Mouse (Mus musculus): ENCODE data around the gene Mpc2. TPM values are rescaled to one million over a fixed set of nuclear protein-coding genes. Genes with fewer than 3 reads are reported as not detected.

Mpc2 gene
- polyA plus RNA-seq, 1 experiment, result 86.6 TPM

GRCm38 (mm10) chr1:165459503-165460181 is 795 bp upstream of the Mpc2 start:
- peak overlapping the region; percentile 24; the same call in 1 of the 2 replicates for H3K27ac ChIP-seq (ENCODE audit: insufficient read depth, low read depth, low read length)
- peak overlapping the region; percentile 90 for H3K4me3 ChIP-seq (ENCODE audit: insufficient read depth, low read length)
- H3K4me1 ChIP-seq (ENCODE audit: control insufficient read depth, insufficient read depth, low read length), result peaks cover 2% of the 10 kb centered on the region; the same call in 1 of the 2 replicates
- TF ChIP-seq POLR2A (IDR thresholded peaks at IDR 0.05; ENCODE audit: borderline replicate concordance, low read depth, low read length), result no peak
- no peak for TF ChIP-seq CTCF (IDR thresholded peaks at IDR 0.05; ENCODE audit: low read depth, low read length)

- Histone ChIP-seq H3K4me1 (ENCODE audit: control insufficient read depth, insufficient read depth, low read length) (peaks cover 2% of the 10 kb centered on the region; the same call in 1 of the 2 replicates), H3K4me3 (ENCODE audit: insufficient read depth, low read length) (peak overlapping the region; percentile 90), H3K27ac (ENCODE audit: insufficient read depth, low read depth, low read length) (peak overlapping the region; percentile 96)
- TF ChIP-seq CTCF (IDR thresholded peaks at IDR 0.05; ENCODE audit: low read depth, low read length), result no peak
- TF ChIP-seq POLR2A (IDR thresholded peaks at IDR 0.05; ENCODE audit: borderline replicate concordance, low read depth, low read length), result peak; percentile 96
Observed at GRCm38 (mm10) chr1:165460801-165461377, 452 bp downstream of the Mpc2 start.

DNA sequence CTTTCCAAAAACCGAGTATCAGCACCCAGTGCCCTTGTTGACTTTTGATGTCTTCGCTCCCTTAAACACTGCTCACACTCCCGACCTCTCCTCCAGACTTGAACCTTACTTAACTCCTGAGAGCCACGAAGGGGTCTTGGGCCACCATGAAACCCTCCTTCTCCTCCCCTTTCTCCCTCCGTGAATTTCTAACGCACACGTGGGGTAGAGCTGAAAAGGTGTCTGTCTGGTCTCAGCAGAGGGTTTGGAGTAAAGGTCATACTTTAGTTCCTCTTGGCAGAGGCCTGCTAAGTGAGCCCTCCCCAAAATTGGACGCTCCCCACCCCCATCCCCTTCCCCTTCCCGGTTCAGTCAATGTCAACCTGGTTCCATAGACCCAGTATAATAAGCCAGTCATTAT is 1.2 kb downstream of the Mpc2 start:
- Histone ChIP-seq H3K27ac (ENCODE audit: insufficient read depth, low read depth, low read length) (peak overlapping the region; percentile 69), H3K4me1 (ENCODE audit: control insufficient read depth, insufficient read depth, low read length) (peaks cover 2% of the 10 kb centered on the region; the same call in 1 of the 2 replicates), H3K4me3 (ENCODE audit: insufficient read depth, low read length) (peak overlapping the region; percentile 90)
- TF ChIP-seq CTCF (IDR thresholded peaks at IDR 0.05; ENCODE audit: low read depth, low read length) (no peak), POLR2A (IDR thresholded peaks at IDR 0.05; ENCODE audit: borderline replicate concordance, low read depth, low read length) (no peak)

- TF ChIP-seq POLR2A (IDR thresholded peaks at IDR 0.05; ENCODE audit: borderline replicate concordance, low read depth, low read length) (no peak), CTCF (IDR thresholded peaks at IDR 0.05; ENCODE audit: low read depth, low read length) (no peak)
- H3K4me3 ChIP-seq (ENCODE audit: insufficient read depth, low read length), result no peak overlapping the region
- no peak overlapping the region for H3K27ac ChIP-seq (ENCODE audit: insufficient read depth, low read depth, low read length)
- H3K4me1 ChIP-seq (ENCODE audit: control insufficient read depth, insufficient read depth, low read length), result peaks cover 2% of the 10 kb centered on the region; the same call in 1 of the 2 replicates
Observed at GRCm38 (mm10) chr1:165462861-165463260, 2.4 kb downstream of the Mpc2 start.

GRCm38 (mm10) chr1:165464574-165464973 is 4.1 kb downstream of the Mpc2 start:
- Histone ChIP-seq H3K4me3 (ENCODE audit: insufficient read depth, low read length) (no peak overlapping the region), H3K27ac (ENCODE audit: insufficient read depth, low read depth, low read length) (no peak overlapping the region), H3K4me1 (ENCODE audit: control insufficient read depth, insufficient read depth, low read length) (peaks cover 4% of the 10 kb centered on the region; the same call in 1 of the 2 replicates)
- no peak for TF ChIP-seq CTCF (IDR thresholded peaks at IDR 0.05; ENCODE audit: low read depth, low read length)
- TF ChIP-seq POLR2A (IDR thresholded peaks at IDR 0.05; ENCODE audit: borderline replicate concordance, low read depth, low read length), result no peak

DNA sequence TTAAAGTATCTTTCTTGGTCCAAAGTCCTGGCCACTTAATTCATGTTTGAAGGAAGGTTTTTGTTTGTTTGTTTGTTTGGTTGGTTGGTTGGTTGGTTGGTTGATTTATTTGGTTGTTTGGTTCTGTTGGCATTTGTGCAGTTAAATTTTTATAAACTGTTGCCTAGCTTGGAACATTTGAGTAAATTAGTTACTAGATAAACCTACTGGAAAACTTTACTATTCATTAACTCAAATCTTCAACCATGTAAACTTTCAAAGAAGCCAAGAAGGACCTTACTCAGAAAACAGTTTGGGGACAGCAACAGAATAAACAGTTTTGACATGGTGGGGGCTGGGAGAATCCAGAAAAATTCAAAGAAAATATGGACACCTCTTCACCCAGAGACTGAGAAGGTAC is 8.5 kb downstream of the Mpc2 start:
- no peak overlapping the region for H3K27ac ChIP-seq (ENCODE audit: insufficient read depth, low read depth, low read length)
- H3K4me3 ChIP-seq (ENCODE audit: insufficient read depth, low read length), result no peak overlapping the region
- no peak for TF ChIP-seq POLR2A (IDR thresholded peaks at IDR 0.05; ENCODE audit: borderline replicate concordance, low read depth, low read length)
- no peak for TF ChIP-seq CTCF (IDR thresholded peaks at IDR 0.05; ENCODE audit: low read depth, low read length)
- peaks cover 9% of the 10 kb centered on the region for H3K4me1 ChIP-seq (ENCODE audit: control insufficient read depth, insufficient read depth, low read length)

- TF ChIP-seq CTCF (IDR thresholded peaks at IDR 0.05; ENCODE audit: low read depth, low read length) (no peak), POLR2A (IDR thresholded peaks at IDR 0.05; ENCODE audit: borderline replicate concordance, low read depth, low read length) (no peak)
- Histone ChIP-seq H3K4me1 (ENCODE audit: control insufficient read depth, insufficient read depth, low read length) (peaks cover 9% of the 10 kb centered on the region), H3K27ac (ENCODE audit: insufficient read depth, low read depth, low read length) (no peak overlapping the region), H3K4me3 (ENCODE audit: insufficient read depth, low read length) (no peak overlapping the region)
Observed at GRCm38 (mm10) chr1:165469717-165470116, 9.3 kb downstream of the Mpc2 start.

DNA sequence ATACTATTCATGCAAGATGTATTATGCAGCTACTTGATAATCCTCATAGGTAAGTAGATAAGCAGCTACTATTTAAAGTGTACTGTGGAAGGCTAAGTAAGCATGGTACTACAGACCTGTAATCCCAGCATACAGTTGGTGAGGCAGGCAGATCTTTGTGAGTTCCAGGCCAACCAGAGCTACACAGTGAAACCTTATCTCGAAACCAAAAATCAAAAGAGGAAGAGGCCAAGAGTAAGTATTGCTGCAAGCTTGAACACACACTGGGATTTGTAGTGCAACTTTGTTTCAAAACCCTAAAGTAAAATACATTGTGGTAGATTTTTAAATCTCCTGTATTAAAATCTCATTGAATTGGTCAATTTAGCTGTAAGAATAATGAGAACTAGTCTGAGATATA is 11.1 kb downstream of the Mpc2 start:
- Histone ChIP-seq H3K4me1 (ENCODE audit: control insufficient read depth, insufficient read depth, low read length) (peaks cover 9% of the 10 kb centered on the region), H3K27ac (ENCODE audit: insufficient read depth, low read depth, low read length) (no peak overlapping the region), H3K4me3 (ENCODE audit: insufficient read depth, low read length) (no peak overlapping the region)
- TF ChIP-seq POLR2A (IDR thresholded peaks at IDR 0.05; ENCODE audit: borderline replicate concordance, low read depth, low read length) (no peak), CTCF (IDR thresholded peaks at IDR 0.05; ENCODE audit: low read depth, low read length) (no peak)

DNA sequence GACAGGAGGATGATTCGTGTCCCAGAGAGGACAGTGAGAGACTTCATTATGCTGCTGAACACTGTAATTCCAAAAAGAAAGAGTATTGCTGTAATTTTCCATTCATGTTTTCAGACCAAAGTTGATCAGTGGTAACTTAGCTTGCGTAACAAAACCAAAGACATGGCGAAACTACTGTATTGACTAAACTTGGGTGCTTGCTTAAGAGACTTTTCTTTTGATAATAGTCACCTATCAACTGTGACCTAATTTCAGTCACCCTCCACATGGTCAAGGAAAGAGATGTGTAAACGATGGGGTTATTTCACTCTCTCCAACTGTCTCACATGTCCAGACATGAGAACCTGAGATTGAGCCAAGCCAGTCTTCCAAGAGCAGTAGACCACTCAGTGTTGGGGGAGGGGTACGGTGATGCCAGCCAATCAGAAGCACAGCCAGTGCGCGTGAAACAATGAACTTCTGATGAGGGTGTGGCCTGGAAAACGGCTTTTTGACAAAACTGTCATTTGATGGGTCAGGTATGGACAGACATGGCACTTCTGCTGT is 24.3 kb downstream of the Mpc2 start, which contains the start of gene Adcy10:
TSS of gene Adcy10 (plus strand) at position 496 of the 546 bp plus-strand sequence.
- Histone ChIP-seq H3K27ac (ENCODE audit: insufficient read depth, low read depth, low read length) (no peak within 1 kb of the TSS), H3K4me1 (ENCODE audit: control insufficient read depth, insufficient read depth, low read length) (0 out of 2 replicates have a peak, but pooled peaks cover 4% of the 10 kb centered on the region), H3K4me3 (ENCODE audit: insufficient read depth, low read length) (no peak within 1 kb of the TSS)
- no peak for TF ChIP-seq CTCF (IDR thresholded peaks at IDR 0.05; ENCODE audit: low read depth, low read length)
- TF ChIP-seq POLR2A (IDR thresholded peaks at IDR 0.05; ENCODE audit: borderline replicate concordance, low read depth, low read length), result no peak

DNA sequence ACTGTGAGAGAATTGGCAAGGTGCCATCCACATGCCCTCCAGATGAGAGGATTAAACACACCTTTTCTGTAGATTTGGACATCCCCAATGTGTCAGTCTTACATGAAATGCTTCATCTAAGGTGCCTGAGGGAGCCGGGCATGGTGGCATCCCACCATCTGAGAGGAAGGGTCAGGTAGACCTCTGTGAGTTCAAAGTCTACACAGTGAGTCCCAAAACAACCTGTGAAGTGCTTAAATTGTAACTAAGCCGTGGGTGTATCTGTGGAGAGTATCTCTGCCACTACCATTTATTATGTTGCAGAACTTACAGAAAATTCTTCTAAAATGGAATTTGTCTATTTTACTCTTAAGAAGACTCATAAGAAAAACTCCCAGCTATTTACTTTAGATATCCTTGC is 25.7 kb downstream of the Mpc2 start:
- no peak for TF ChIP-seq POLR2A (IDR thresholded peaks at IDR 0.05; ENCODE audit: borderline replicate concordance, low read depth, low read length)
- no peak for TF ChIP-seq CTCF (IDR thresholded peaks at IDR 0.05; ENCODE audit: low read depth, low read length)
- Histone ChIP-seq H3K4me1 (ENCODE audit: control insufficient read depth, insufficient read depth, low read length) (0 out of 2 replicates have a peak, but pooled peaks cover 4% of the 10 kb centered on the region), H3K27ac (ENCODE audit: insufficient read depth, low read depth, low read length) (no peak overlapping the region), H3K4me3 (ENCODE audit: insufficient read depth, low read length) (no peak overlapping the region)

Measured in bone marrow macrophage, adult 2 months (primary cell).